Mouse (Mus musculus): ENCODE measurements around the gene Gnpat.

The Gnpat gene

GRCm38 (mm10) chr8:124898251-124898905, 35.5 kb downstream of the Gnpat start:
- DNase-seq (ENCODE audit: low spot score) = no peak

DNA sequence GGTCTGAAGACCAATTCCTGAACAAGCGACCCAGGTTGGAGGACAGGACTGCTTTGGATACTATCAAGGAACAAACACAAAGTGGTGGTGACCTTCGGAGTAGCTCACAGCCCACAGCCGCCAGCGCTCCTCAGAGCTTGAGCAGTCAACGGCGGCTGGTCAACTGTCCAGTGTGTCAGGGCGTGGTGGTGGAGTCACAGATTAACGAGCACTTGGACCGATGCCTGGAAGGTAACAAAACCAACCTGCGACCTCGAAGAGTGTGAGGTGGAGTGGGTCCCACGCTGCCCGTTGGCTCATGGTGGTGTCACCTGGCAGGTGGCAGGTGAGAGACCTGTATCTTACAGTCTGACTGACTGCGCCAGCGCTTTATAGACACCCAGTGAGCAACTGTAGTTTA, 40.4 kb downstream of the Gnpat start:
- DNase-seq (ENCODE audit: low spot score) = no peak

DNA sequence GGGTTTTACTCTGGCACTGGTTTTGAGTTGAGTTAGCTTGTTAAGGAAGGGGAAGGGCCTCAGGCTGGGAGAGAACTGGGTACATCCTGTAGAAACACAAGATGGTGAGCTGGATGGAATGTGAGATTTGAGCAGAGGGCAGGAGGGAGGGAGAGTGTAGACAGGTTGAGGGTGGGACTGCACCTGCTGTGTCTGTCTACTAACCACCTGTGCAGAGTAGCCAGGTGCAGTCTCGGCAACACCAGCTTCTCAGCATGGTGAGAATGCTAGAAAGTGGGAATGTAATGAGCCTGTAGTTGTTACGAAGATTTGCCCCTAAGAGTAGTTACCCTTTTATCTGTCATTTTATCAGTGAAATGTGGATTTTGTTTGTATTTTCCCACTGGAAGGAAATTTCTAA, 42.6 kb downstream of the Gnpat start:
- no peak for DNase-seq (ENCODE audit: low spot score)

GRCm38 (mm10) chr8:124909936-124910335, 47.1 kb downstream of the Gnpat start:
- DNase-seq (ENCODE audit: low spot score) = no peak

GRCm38 (mm10) chr8:124910349-124910748, 47.5 kb downstream of the Gnpat start:
- DNase-seq (ENCODE audit: low spot score) = no peak

GRCm38 (mm10) chr8:124911938-124912872, 49.4 kb downstream of the Gnpat start:
- DNase-seq (ENCODE audit: low spot score) = no peak

DNA sequence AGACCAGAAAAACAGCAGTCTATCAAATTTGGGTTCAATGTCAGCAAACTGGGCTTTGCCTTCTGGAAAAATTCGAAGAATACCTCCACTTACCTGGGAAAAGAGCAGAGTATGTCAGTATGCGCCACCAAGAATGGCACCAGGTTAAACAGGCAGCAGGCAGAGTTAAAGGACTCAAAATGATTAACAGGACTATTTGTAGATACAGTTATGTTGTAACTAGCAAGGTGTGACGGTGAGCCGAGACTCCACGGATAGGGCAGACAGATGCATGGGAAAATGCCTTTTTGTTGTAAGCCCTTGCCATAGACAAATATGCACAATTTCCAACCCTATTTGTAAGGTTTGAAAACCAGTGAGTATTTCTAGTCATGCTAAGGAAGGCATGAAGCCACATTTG, 51.2 kb downstream of the Gnpat start:
- no peak for DNase-seq (ENCODE audit: low spot score)

GRCm38 (mm10) chr8:124917741-124918484, 55.1 kb downstream of the Gnpat start:
- no peak for DNase-seq (ENCODE audit: low spot score)

DNA sequence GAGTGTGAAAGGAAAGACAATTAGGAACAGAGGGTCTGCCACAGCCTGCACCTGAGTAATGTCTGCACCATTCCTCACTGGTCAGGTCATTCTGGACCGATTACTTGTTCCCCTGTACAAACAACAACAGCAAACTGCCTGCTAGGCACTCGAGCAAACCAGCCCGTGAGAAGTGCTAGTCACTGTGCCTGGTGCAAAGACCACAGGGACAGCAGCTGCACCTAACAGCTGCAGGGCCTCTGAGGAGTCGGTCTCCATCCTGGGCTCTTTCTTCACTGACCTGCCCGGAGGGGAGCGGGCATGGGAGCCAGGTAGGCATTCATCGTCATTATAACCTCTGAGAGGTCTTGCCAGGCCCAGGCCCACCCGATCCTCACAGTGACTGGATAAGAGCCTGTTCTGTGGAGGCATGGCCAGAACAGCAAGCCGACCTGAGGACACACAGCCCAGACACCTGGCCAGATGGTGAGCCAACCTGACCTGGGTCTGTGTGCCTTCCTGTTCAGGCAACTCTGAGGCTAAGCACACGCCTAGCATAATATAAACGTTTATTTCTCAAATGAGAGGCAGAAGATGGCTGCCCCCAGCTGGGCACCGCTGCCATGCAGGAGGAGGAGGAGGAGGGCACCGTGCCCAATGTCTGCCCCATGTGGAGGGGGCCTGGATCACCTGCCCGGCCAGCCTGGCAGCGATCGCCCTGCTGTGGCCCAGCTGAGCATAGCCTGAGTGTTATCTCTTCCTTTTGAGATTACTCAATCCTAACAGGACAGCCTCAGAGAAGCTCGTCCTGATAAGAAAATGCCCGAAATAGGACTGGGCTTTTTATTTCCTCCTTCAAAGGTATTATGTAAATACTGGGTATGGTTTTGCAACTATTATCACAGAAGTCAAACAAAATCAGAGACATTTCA, 58.8 kb downstream of the Gnpat start:
- no peak for DNase-seq (ENCODE audit: low spot score)

DNA sequence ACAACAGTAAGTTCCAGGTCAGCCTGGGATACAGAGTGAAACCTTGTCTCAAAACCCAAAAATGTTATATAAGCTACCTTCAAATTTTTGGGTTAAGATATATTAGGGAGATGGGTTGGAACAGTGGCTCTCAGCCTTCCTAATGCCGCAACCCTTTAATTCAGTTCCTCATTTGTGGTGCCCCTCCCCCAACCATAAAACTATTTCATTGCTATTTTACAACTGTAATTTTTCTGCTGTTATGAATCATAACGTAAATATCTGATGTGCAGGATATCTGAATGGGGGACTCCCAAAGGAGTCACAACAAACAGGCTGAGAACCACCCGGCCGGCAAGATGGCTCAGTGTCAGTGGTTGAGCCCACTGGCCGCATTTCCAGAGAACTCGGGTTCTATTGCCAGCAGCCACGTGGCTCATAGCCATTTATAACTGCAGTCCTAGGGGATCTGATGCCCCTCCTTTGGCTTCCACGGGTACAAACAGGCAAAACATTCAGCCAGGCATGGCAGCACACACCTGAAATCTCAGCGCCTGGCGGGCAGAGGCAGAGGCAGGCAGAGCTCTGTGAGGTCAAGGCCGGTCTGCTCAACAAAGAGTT, 59.8 kb downstream of the Gnpat start:
- DNase-seq (ENCODE audit: low spot score) = no peak

DNA sequence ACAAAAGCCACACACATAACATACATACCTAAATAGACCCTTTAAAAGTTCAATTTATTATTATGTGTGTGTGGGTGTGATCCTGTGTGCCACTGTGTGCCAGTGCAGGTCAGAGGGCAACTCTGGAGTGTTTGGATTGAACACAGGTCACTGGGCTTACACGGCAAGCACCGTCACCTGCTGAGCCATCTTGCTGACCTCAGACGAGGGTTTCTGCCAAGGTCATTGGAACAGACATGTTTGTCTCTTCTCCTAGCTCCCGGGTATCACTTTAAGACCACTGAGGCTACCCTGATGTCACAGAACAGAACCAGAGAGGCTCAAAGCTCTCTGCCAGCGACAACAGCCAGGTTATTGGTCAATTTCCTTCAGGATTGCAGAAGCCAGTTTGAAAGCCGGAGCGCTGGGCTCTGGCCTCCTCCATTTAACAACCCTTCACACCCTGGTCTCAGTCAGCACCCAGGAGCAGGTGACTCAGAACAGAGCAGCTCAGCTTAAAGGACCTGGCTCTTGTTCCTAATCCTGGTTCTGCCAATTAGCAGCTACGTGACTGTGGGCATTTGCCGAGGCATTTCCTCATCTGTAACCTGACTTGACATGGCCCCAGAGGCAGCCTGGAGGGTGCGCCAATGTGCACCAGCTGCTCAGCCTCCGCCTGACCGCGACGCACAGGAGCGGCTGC, 61.3 kb downstream of the Gnpat start:
- no peak for DNase-seq (ENCODE audit: low spot score)

DNA sequence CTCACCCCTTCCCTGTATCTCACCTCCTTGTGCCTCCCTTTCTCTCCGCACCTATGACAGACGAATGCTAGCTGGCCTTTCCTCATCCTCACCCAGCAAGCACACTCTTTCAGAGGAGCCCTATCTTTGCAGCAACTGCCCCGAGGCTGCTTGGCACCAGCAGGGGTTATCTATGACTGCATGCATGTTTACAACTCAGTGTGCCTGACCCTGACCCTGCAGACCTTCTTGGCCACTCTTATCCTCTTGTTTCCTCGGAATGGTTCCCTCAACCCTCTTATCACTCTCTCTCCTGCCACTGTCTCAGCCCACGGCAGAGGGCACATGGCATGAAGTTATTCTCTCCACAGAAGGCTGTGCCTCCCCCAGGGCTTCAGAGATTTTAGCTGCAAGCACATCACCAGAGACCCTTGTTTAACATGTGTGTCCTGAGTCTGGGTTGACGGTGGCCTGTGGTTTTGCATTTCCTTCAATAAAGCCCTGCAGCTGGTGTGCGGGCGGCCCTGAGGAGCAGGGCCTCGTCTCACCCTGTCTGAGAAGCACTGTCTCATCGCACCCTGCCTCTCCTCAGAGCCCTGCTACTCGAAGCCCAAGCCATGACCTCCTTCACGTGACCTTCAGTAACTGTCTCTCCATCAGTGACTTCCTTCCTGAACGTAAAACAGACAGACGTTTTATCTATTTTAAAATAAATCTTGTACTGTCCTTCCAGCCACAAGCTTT, 62.9 kb downstream of the Gnpat start:
- DNase-seq (ENCODE audit: low spot score) = no peak

- DNase-seq (ENCODE audit: low spot score) = no peak
Measured at GRCm38 (mm10) chr8:124926351-124926771, 63.5 kb downstream of the Gnpat start.

DNA sequence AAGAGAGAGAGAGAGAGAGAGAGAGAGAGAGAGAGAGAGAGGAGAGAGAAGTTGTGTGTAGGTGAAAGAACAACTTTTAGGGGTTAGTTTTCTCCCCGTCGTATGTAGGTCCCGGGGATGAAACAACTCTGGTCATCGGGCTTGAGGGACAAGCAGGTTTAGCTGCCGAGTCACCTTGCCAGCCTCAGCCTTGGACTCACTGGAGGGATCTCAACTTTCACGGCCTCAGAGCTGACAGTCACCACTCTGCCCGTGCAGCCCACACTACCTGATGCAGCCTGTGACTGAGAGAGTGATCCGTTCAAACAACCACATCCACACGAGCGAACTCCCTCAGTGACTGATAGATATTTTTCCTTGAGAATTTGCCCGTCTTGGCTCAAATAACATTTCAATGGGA, 66.2 kb downstream of the Gnpat start:
- no peak for DNase-seq (ENCODE audit: low spot score)

DNA sequence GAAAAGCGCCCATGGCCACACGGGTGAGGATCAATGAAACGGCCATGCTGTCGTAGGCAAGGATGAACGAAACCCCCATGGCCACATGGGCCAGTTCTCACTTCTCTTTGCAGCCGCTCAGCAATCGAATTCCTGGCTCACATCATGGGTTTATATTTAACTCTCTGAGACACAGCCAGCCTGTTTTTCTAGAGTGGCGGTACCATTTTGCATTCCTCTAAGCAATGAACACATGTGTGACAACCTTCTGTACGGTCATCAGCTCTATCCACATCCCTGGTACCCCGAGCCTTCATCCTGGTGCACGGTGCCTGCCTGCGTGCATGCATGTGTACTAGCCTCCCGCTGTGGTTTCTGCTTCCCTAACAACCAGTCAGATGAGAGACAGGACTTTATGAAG, 67.3 kb downstream of the Gnpat start:
- no peak for DNase-seq (ENCODE audit: low spot score)

- DNase-seq (ENCODE audit: low spot score) = no peak
Measured at GRCm38 (mm10) chr8:124930649-124931048, 67.8 kb downstream of the Gnpat start.

DNA sequence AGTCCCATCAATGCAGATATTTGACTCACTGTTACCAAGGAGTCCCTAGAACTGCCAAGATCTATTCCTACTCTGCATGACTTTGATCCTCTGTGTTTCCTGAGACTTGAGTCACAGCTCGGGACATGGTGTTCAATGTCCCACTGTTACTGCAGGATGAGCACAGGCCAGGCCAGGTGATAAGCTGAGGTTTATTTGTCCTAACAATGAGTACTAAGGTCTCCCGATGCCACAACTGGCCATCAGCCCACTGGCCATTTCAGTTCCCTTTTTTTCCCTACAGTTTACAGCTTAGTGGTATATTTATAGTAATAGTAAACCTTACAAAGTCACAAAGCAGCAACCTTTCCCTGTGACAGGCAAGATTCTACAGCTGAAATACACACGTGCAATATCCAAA, 69.6 kb downstream of the Gnpat start:
- DNase-seq (ENCODE audit: low spot score) = no peak

DNA sequence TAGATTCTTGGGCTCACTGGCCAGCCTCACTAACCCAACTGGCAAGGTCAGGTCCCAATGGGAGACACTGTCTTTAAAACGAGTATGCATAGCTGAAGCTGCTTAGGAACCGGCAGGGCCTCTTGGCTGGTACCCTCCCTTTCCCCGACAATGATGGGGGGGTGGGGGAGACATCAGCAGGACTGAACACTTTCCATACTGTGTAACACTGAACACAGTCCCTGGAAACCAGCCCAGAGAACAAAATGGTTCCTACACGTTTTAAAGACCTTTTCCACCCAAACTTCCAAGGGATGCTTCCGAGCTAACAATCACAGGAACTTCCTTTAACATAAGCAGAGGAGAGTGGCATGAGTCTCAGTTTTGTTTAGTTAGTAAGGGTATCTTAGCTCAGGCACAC, 72.3 kb downstream of the Gnpat start:
- DNase-seq (ENCODE audit: low spot score) = no peak

DNA sequence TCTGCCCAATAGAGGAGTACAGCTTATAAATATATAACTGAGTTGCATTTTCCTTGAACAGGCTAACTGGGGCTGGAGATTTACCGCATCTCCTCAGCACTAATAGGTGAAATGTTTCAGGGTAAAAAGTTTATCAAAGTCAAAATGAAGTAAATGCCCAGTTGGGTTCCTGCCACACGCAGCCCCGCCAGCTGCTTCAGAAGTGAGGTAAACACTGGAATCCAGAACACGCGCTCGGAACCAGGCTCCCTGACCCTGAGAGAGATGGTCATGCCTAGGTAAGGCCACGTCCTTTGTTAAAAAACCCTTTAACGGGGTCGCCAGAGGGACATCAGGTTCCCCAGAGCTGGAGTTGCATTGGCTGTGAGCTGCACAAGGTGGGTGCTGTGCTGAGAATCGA, 73.9 kb downstream of the Gnpat start:
- DNase-seq (ENCODE audit: low spot score) = no peak

GRCm38 (mm10) chr8:124937293-124937692, 74.5 kb downstream of the Gnpat start:
- no peak for DNase-seq (ENCODE audit: low spot score)
